Mouse (Mus musculus) forebrain, embryonic 13.5 days (tissue): ENCODE measurements at regions not wholly inside any gene's neighbourhood (a gene's known extent, or its start where the extent isn't known, plus 50 kb on each side); places are given as distances from the start of the nearest gene placed in this dataset.

Experiments
- ATAC-seq: fragments of 200-750 bp; cut with Nextera tagmentation; 2 replicates; pipeline ENCODE4 v1.8.0; 2017
- H3K27ac ChIP-seq: fragments of 300-500 bp; sonication (generic); 2 replicates; pipeline ENCODE4 v1.5.1; 2015; ENCODE audit warnings: inconsistent platforms, mild to moderate bottlenecking, moderate library complexity
- H3K27me3 ChIP-seq: fragments of 300-500 bp; sonication (generic); 2 replicates; pipeline ENCODE4 v1.6.1; 2015; ENCODE audit warnings: mild to moderate bottlenecking, inconsistent platforms
- H3K36me3 ChIP-seq: fragments of 300-500 bp; sonication (generic); 2 replicates; pipeline ENCODE4 v1.6.1; 2015; ENCODE audit warnings: mild to moderate bottlenecking, inconsistent platforms; ENCODE audit not compliant: poor library complexity, severe bottlenecking
- H3K4me1 ChIP-seq: fragments of 300-500 bp; sonication (generic); 2 replicates; pipeline ENCODE4 v1.6.1; 2015; ENCODE audit warnings: inconsistent platforms
- H3K4me2 ChIP-seq: fragments of 300-500 bp; sonication (generic); 2 replicates; pipeline ENCODE4 v1.6.1; 2015; ENCODE audit warnings: inconsistent platforms, mild to moderate bottlenecking, moderate library complexity
- H3K4me3 ChIP-seq: fragments of 300-500 bp; sonication (generic); 2 replicates; pipeline ENCODE4 v1.5.1; 2015; ENCODE audit warnings: mild to moderate bottlenecking, inconsistent platforms
- H3K9ac ChIP-seq: fragments of 300-500 bp; sonication (generic); 2 replicates; pipeline ENCODE4 v1.6.1; 2015; ENCODE audit warnings: mild to moderate bottlenecking, inconsistent platforms
- H3K9me3 ChIP-seq: fragments of 300-500 bp; sonication (generic); replicated peaks from 2 replicates; pipeline ENCODE4 v1.6.1; 2016; ENCODE audit warnings: inconsistent platforms
- WGBS: fragments of 180-500 bp; shearing (Covaris S2); methylation state at CpG from one replicate; pipeline ENCODE4 v1.1.7; 2015; 5-methylcytosine and 5-hydroxymethylcytosine counted together

DNA sequence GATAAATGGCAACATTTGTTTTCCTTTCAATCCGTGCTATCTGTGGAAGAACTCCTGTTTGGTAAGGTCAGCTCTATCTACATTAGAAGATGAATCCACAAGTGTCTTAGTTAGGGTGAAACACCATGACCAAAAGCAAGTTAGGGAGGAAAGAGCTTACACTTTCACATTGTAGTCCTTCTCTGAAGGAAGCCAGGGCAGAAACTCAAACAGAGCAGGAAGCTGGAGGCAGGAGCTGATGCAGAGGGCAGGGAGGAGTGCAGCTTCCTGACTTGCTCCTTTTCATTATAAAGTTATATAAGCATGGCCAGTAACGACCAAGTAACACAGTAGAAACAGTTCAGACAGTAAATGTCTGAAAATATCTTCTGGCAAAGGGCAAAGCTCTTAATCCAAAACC is 117.9 kb upstream of the Gnao1 start:
- Histone ChIP-seq H3K27ac (no peak overlapping the region), H3K4me2 (no peak overlapping the region), H3K9ac (no peak overlapping the region), H3K4me1 (no peaks in the 10 kb centered on the region), H3K27me3 (no peaks in the 10 kb centered on the region), H3K4me3 (no peak overlapping the region), H3K9me3 (no peaks in the 10 kb centered on the region), H3K36me3 (no peaks in the 10 kb centered on the region)
- no peak for ATAC-seq
- WGBS = 71% methylated on average over 2 of the region's 2 CpGs

DNA sequence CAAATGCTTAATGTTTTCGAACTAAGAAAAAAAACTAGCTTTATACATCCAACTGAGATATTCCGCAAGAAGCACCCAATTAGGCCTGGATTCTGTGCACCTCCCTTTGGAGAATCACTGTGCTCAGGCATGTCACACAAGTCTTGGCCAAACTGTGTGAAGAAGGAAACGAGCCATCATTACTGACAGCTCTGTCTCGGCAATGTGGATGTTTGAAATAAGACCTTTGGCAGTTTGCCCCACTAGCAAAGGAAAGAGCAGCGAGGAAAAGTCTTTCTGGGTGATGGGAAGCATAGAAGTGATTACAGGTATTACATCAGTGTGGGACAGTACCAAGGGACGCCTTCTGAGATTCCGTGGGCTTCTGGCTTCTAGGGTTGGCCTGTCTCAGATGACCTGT is 112.6 kb upstream of the Gnao1 start:
- Histone ChIP-seq H3K4me1 (0 out of 2 replicates have a peak, but pooled peaks cover 6% of the 10 kb centered on the region), H3K4me2 (no peak overlapping the region), H3K9me3 (no peaks in the 10 kb centered on the region), H3K27ac (no peak overlapping the region), H3K4me3 (no peak overlapping the region), H3K27me3 (no peaks in the 10 kb centered on the region), H3K36me3 (no peaks in the 10 kb centered on the region), H3K9ac (no peak overlapping the region)
- ATAC-seq = no peak
- 67% methylated on average over 7 of the region's 7 CpGs for WGBS

DNA sequence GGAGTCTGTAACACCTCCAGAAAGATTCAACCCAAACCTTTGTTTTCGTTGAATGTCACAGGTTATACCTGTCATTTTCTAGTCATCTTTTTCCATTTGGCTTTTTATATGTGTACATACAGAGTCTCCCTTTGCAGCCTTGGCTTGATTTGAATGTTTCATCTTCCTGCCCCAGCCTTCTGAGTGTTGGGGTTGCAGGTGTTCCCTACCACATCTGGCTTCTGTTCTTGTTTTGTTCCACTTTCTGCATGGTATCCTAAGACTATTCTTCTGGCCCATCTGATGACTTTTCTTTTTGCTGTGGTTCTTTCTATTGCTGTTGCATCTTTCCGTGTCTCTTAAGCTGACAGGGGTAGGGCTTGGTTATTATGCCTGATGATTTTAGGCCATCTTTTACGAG is 111.3 kb upstream of the Gnao1 start:
- 88% methylated on average over 3 of the region's 3 CpGs for WGBS
- Histone ChIP-seq H3K4me1 (0 out of 2 replicates have a peak, but pooled peaks cover 6% of the 10 kb centered on the region), H3K4me2 (no peak overlapping the region), H3K9ac (no peak overlapping the region), H3K4me3 (no peak overlapping the region), H3K36me3 (no peaks in the 10 kb centered on the region), H3K9me3 (no peaks in the 10 kb centered on the region), H3K27me3 (no peaks in the 10 kb centered on the region), H3K27ac (no peak overlapping the region)
- no peak for ATAC-seq

DNA sequence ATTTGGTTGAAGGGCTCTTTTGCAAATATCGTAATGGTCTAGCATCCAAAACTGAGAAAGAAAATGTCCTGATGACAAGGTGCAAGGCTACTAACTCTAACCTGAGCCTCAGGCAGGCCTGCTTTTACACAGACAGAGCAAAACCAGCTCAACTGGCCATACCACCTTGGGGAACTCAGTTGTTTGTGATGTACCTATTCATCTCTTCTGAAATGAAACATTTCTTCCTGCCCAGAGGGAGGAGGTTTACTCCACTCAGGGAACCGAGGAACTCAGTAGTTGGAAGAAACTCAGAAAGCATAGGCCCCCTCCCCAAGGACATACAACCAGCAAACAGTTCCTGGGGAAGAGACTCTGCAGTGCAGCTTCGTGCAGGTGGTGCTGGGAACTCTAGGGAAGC is 108.4 kb upstream of the Gnao1 start:
- no peaks in the 10 kb centered on the region for H3K9me3 ChIP-seq
- no peaks in the 10 kb centered on the region for H3K27me3 ChIP-seq
- no peaks in the 10 kb centered on the region for H3K36me3 ChIP-seq
- no peak overlapping the region for H3K4me3 ChIP-seq
- H3K9ac ChIP-seq = no peak overlapping the region
- no peak overlapping the region for H3K27ac ChIP-seq
- H3K4me1 ChIP-seq = 0 out of 2 replicates have a peak, but pooled peaks cover 6% of the 10 kb centered on the region
- H3K4me2 ChIP-seq = no peak overlapping the region
- WGBS = 80% methylated on average over 3 of the region's 3 CpGs
- ATAC-seq = no peak

DNA sequence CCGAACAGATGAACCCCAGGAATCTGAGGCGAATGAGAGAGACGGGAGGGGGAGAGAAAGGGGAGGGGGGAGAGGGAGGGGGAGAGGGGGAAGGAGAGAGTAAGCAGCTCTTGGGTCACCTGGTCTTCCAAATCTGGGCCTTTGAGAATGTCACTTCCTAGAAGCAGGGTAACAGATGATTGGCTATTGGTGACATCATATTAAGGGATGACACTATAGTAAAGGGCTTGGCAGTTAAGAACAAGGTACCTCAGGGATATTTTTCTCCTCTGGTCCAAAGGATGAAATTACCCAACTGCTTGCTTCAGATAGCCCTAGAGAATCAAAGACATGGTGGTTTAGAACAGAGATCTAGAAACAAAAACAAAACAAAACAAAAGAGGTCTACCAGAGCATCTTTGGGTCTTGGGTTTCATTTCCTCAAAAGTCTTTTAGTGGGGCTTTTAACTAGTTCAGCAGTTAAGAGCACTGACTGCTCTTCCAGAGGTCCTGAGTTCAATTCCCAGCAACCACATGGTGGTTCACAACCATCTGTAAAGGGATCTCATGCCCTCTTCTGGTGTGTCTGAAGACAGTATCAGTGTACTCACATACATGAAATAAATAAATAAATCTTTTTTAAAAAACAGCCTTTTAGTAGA is 97.6 kb upstream of the Gnao1 start:
- no peak for ATAC-seq
- no peak overlapping the region for H3K4me3 ChIP-seq
- no peaks in the 10 kb centered on the region for H3K27me3 ChIP-seq
- no peak overlapping the region for H3K4me2 ChIP-seq
- 91% methylated on average over 3 of the region's 3 CpGs for WGBS
- no peak overlapping the region for H3K27ac ChIP-seq
- H3K9me3 ChIP-seq = no peaks in the 10 kb centered on the region
- H3K4me1 ChIP-seq = no peaks in the 10 kb centered on the region
- H3K9ac ChIP-seq = no peak overlapping the region
- H3K36me3 ChIP-seq = no peaks in the 10 kb centered on the region

DNA sequence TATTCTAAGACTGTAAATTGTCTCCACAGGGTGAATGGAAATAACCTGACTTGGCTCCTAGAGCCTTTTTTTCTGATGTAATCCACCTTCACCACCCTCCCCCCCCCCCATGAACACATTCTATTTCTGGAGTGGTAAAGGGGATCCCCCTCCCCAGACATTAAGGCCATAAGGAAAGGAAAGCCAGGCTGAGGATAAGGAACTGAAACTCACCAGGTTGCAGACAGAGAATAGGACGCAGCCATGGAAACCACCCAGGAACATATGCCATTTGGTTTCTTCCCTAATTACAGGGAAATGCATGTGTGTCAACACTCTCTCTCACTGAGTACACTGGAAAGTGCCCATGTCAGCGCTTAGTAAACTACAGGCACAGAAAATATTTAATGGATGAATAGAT is 96.5 kb upstream of the Gnao1 start:
- 81% methylated on average over 2 of the region's 2 CpGs for WGBS

DNA sequence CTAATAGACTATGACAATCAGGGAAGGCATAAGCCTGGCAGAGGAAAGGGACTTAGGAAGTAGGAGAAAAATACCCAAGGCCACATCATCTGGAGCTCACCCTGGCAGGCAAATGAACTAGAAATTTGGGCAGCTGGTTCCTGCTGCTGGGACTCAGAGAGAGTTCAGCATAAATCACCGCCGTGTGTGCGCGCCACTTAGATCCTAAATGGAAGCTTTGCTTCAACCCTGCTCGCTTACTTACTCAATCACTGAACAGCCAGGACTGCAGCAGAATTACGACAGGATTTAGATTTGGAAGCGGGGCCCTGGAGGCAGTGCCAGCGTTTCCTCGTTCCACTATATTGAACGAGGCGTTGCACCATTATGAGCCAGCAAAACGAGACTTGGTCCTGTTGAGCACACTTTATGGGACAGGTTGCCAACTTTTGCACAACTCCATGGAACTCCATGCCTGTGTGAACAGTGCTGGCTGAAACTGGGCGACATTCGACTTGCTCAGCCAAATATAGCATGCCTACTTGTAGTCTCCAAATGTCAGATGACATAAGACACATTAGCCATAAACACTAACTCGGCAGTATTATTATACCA is 84.8 kb upstream of the Gnao1 start:
- no peak overlapping the region for H3K9ac ChIP-seq
- no peaks in the 10 kb centered on the region for H3K27me3 ChIP-seq
- H3K36me3 ChIP-seq = no peaks in the 10 kb centered on the region
- no peaks in the 10 kb centered on the region for H3K9me3 ChIP-seq
- H3K4me3 ChIP-seq = no peak overlapping the region
- no peak overlapping the region for H3K4me2 ChIP-seq
- H3K4me1 ChIP-seq = peaks cover 17% of the 10 kb centered on the region
- no peak overlapping the region for H3K27ac ChIP-seq
- no peak for ATAC-seq
- 87% methylated on average over 15 of the region's 15 CpGs for WGBS

More for the DNA sequence above, 96.5 kb upstream of the Gnao1 start:
- peak; percentile 57; the same call in 1 of the 2 replicates for ATAC-seq
- H3K36me3 ChIP-seq = no peaks in the 10 kb centered on the region
- H3K9me3 ChIP-seq = 0 out of 2 replicates have a peak, but pooled peaks cover 2% of the 10 kb centered on the region
- H3K4me2 ChIP-seq = no peak overlapping the region
- no peak overlapping the region for H3K9ac ChIP-seq
- no peak overlapping the region for H3K27ac ChIP-seq
- no peak overlapping the region for H3K4me3 ChIP-seq
- no peaks in the 10 kb centered on the region for H3K27me3 ChIP-seq
- H3K4me1 ChIP-seq = no peaks in the 10 kb centered on the region

DNA sequence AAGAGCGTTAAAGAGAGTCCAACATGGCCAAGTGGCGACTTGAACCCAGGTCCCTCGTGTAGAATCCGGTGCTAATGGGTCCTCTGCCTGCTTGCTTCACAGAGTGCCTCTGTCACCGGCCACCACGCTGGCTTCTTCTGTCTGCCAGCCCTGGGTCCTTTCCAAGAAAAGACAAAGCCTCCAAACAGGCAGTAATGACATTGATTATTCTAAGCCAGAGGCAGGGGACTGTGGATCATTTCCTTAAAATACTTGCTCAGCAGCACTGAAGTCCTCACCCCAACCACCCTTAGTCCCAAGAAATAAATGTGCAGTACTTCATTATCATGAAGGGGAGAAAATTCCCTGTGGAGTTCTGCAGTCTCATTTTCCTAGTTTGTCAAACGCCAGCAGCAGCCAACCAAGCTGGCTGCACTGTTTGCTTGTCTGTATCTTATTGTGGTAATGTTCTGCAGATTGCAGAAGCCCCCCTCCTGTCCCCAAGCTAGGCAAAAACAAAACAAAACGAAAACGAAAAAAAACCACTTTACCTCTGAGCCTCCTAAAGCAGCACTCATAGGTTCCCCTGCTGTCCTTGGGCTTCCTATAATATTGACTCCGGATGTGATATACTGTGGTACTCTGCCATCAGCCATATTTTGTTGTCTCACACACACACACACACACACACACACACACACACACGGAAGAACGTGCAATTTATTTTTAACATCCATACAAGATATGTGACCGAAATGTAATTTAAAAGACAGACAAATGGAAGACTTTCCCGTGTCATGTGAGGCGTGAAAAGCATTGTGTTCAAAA is 80.4 kb upstream of the Gnao1 start:
- Histone ChIP-seq H3K4me2 (no peak overlapping the region), H3K4me1 (peaks cover 35% of the 10 kb centered on the region), H3K9ac (no peak overlapping the region), H3K27me3 (no peaks in the 10 kb centered on the region), H3K27ac (peak overlapping the region; percentile 45; the same call in 1 of the 2 replicates), H3K9me3 (no peaks in the 10 kb centered on the region), H3K36me3 (no peaks in the 10 kb centered on the region), H3K4me3 (no peak overlapping the region)
- ATAC-seq = peak; percentile 56
- 44% methylated on average over 15 of the region's 15 CpGs for WGBS

DNA sequence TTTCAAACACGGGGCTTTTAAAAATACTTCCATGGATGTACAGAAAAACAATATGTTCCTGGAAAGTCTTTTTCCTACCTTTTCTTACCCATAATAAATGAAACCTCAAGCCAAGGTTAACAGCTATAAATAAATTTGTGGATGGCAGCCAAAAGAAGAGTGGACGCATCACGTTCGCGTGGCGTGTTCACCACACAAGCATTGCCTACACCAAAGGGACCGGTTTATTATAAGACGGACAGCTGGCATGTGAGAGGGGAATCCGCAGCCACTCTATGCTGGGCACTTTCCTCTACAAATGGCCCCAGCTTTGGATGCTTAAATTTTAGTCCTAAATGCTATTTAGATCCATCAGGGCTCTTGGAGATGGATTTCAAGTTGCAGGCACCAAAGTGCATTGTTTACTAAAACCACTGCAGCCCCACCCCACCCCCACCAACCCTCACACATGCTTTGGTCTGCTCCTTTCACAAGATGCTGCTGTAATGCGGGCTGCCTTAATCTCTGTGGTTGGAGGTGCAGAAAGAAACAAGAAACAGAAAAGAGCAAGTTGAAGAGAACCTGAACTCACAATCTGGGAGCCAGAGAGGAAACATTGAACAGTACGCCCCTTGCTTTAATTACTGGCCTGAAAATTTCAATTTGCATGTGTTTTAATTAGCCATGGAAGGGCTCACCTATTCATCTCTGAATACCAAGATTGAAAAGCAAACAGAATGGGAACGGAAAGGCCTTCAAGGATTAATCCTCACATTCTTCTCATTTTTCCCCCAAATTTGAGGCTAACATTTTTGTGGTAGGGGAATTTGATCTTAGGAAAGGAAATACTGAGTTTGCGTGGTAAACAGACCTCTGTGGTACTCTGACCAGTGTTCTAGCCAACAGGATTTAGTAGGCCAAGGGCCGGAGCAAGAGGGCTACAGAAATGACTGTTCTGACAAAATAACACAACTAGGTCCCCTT is 78.7 kb upstream of the Gnao1 start:
- Histone ChIP-seq H3K27ac (peak overlapping the region; percentile 70), H3K27me3 (no peaks in the 10 kb centered on the region), H3K4me1 (peaks cover 52% of the 10 kb centered on the region), H3K4me2 (peak overlapping the region; percentile 26; the same call in 1 of the 2 replicates), H3K9me3 (no peaks in the 10 kb centered on the region), H3K9ac (0 out of 2 replicates have a peak overlapping the region, but pooled peaks have one; percentile 23), H3K4me3 (no peak overlapping the region), H3K36me3 (no peaks in the 10 kb centered on the region)
- peak; percentile 76 for ATAC-seq
- WGBS = 30% methylated on average over 14 of the region's 14 CpGs

DNA sequence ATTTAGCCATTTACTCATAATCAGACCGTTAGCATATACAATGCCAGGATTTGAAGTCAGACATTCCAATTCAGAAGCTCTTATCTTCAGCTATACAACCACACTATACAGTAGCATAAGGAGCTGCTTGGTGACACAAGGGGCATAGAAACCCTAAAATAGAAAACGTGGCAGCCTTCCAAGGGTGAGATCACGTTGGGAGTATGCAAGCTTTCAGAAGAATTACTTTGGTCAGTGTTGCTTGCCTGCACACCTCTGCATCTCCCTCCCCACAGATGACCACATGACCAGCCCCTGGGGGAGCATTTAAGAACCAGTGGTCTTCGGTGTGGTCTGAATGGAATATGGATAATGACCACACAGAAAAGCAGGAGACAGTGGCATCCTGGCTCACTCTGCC is 74.9 kb upstream of the Gnao1 start:
- 39% methylated on average over 4 of the region's 4 CpGs for WGBS
- Histone ChIP-seq H3K4me3 (no peak overlapping the region), H3K27ac (no peak overlapping the region), H3K36me3 (no peaks in the 10 kb centered on the region), H3K9me3 (no peaks in the 10 kb centered on the region), H3K4me1 (peaks cover 37% of the 10 kb centered on the region), H3K4me2 (no peak overlapping the region), H3K27me3 (no peaks in the 10 kb centered on the region), H3K9ac (no peak overlapping the region)
- ATAC-seq = peak; percentile 39; the same call in 1 of the 2 replicates

DNA sequence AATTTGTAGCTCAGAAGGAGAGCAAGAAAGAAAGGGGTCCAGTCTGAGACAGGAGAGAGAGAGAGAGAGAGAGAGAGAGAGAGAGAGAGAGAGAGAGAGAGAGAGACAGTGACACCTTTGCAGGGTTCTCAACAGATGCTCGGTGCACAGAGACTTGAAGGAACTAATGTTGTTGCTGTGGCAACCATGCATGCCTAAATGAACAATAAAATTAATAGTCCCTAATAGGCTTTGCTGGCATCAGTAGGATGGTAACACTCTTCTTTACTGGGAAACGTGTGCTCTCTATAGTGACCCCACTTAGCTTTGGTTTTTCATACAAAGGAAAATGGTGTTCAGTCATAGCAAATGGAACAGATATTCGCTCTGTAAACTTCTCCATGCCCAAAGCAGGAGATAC is 69.5 kb upstream of the Gnao1 start:
- H3K9ac ChIP-seq = no peak overlapping the region
- 0 out of 2 replicates have a peak, but pooled peaks have one; percentile 36 for ATAC-seq
- no peaks in the 10 kb centered on the region for H3K27me3 ChIP-seq
- H3K9me3 ChIP-seq = no peaks in the 10 kb centered on the region
- H3K4me2 ChIP-seq = no peak overlapping the region
- H3K36me3 ChIP-seq = no peaks in the 10 kb centered on the region
- no peak overlapping the region for H3K4me3 ChIP-seq
- peaks cover 22% of the 10 kb centered on the region for H3K4me1 ChIP-seq
- WGBS = 45% methylated on average over 3 of the region's 3 CpGs
- H3K27ac ChIP-seq = no peak overlapping the region
